Mouse (Mus musculus) MEL (cell line): ENCODE data around the gene Trpm3.

Source experiments
- BHLHE40 ChIP-seq: IDR thresholded peaks from 2 replicates; pipeline ENCODE4 v1.6.1; 2012; ENCODE audit warnings: low read depth, mild to moderate bottlenecking, inconsistent platforms, low read length, improper control_type of control experiment, borderline replicate concordance
- CTCF ChIP-seq, 3 experiments: IDR thresholded peaks in 2 of 3; conservative IDR thresholded peaks in 1 of 3; 2 replicates each; pipeline ENCODE4 v1.5.1; 2011 to 2012; ENCODE audit warnings: low read length in 3 of 3, low read depth in 2 of 3, mild to moderate bottlenecking in 2 of 3, improper control_type of control experiment in 1 of 3, inconsistent platforms in 1 of 3, mixed read lengths in 1 of 3, moderate library complexity in 1 of 3; ENCODE audit not compliant: control insufficient read depth in 1 of 3, insufficient read depth in 1 of 3, poor library complexity in 1 of 3, severe bottlenecking in 1 of 3
- EP300 ChIP-seq, 2 experiments: IDR thresholded peaks; 2 replicates each; pipeline ENCODE4 v1.6.1; 2011; ENCODE audit warnings: improper control_type of control experiment in 2 of 2, low read length in 2 of 2, low read depth in 1 of 2, mild to moderate bottlenecking in 1 of 2
- JUND ChIP-seq: IDR thresholded peaks from 2 replicates; pipeline ENCODE4 v1.6.1; 2011; ENCODE audit warnings: low read depth, mild to moderate bottlenecking, improper control_type of control experiment, low read length
- KAT2A ChIP-seq: conservative IDR thresholded peaks from 2 replicates; pipeline ENCODE4 v1.6.1; 2012; ENCODE audit warnings: low read depth, low read length, improper control_type of control experiment, inconsistent platforms
- MYC ChIP-seq: IDR thresholded peaks from 2 replicates; pipeline ENCODE4 v1.6.1; 2011; ENCODE audit warnings: low read depth, mild to moderate bottlenecking, low read length, improper control_type of control experiment, moderate library complexity
- POLR2A ChIP-seq, 2 experiments: IDR thresholded peaks; 2 replicates each; pipeline ENCODE4 v1.6.1; 2011 to 2012; ENCODE audit warnings: low read length in 2 of 2, mild to moderate bottlenecking in 2 of 2, control low read depth in 1 of 2, improper control_type of control experiment in 1 of 2, low read depth in 1 of 2, moderate library complexity in 1 of 2; ENCODE audit not compliant: control insufficient read depth in 1 of 2, insufficient read depth in 1 of 2, poor library complexity in 1 of 2
- TCF12 ChIP-seq: IDR thresholded peaks from 2 replicates; pipeline ENCODE4 v1.6.1; 2014; ENCODE audit warnings: low read depth, mild to moderate bottlenecking, inconsistent platforms, low read length, improper control_type of control experiment, moderate library complexity
- USF2 ChIP-seq, 2 experiments: IDR thresholded peaks; 2 replicates each; pipeline ENCODE4 v1.6.1; 2011 to 2012; ENCODE audit warnings: improper control_type of control experiment in 2 of 2, low read length in 2 of 2, borderline replicate concordance in 1 of 2, inconsistent platforms in 1 of 2, low read depth in 1 of 2, mild to moderate bottlenecking in 1 of 2; ENCODE audit not compliant: insufficient read depth in 1 of 2
- ZC3H11A ChIP-seq: IDR thresholded peaks from 2 replicates; pipeline ENCODE4 v1.6.1; 2012; ENCODE audit warnings: low read depth, mild to moderate bottlenecking, inconsistent platforms, low read length, improper control_type of control experiment

- no peak for TF ChIP-seq ZC3H11A
- no peak for TF ChIP-seq CTCF (IDR thresholded peaks at IDR 0.05 in 2 of 3, conservative IDR thresholded peaks at IDR 0.05 in 1 of 3; ENCODE audit: control insufficient read depth in 1 of 3, insufficient read depth in 1 of 3, low read depth in 2 of 3, low read length in 3 of 3, poor library complexity in 1 of 3, severe bottlenecking in 1 of 3)
- TF ChIP-seq JUND = no peak
- TF ChIP-seq MYC = no peak
- no peak for TF ChIP-seq BHLHE40
- TF ChIP-seq EP300 (IDR thresholded peaks at IDR 0.05; ENCODE audit: low read depth in 1 of 2, low read length in 2 of 2) = no peak
- no peak for TF ChIP-seq TCF12
- TF ChIP-seq KAT2A = no peak
- TF ChIP-seq POLR2A (IDR thresholded peaks at IDR 0.05; ENCODE audit: control insufficient read depth in 1 of 2, insufficient read depth in 1 of 2, low read depth in 1 of 2, low read length in 2 of 2, poor library complexity in 1 of 2) = no peak
- no peak for TF ChIP-seq USF2 (IDR thresholded peaks at IDR 0.05; ENCODE audit: borderline replicate concordance in 1 of 2, insufficient read depth in 1 of 2, low read depth in 1 of 2, low read length in 2 of 2)
Measured at GRCm38 (mm10) chr19:23038321-23038720, 899.5 kb downstream of the Trpm3 start.
